ENCODE assay signal across 29 mouse cellular contexts in the genomic region with DNA sequence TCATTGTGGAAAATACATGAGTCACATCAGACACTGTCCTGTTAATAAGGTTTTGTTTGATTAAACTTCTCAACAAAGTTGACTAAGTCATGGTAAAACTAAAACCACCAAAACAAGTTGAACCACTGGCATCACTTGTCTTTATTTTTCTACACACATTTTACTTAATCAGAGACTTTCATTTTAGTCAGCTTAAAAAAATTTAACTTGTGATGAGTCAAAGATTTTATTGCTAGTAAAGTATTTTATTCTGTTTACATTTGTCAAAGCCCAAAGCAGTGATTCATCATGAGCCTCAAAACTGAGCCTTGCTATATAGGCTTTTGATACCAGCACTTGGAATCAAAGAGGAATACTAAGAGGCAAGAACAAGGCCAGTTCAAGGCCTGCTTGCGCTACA.
DNase-seq lines count a peak whose midpoint lies in the region; ATAC-seq and TF ChIP-seq lines count a peak whose summit lies in the region.
"Had no signal": no experiment of that assay in that cellular context is flagged by ENCODE, and none has a peak within 500 bp of the region (broad histone marks: within the 10 kb centered on the region; RNA-seq: fewer than 3 reads in every experiment).

No protein-coding gene starts in this region.

- H3K36me3 ChIP-seq in C2C12 (ENCODE audit: control insufficient read depth, insufficient read depth) (no peaks in the 10 kb centered on the region), myocyte (ENCODE audit: control insufficient read depth, insufficient read depth) (no peaks in the 10 kb centered on the region)
- no peaks in the 10 kb centered on the region for H3K36me3 ChIP-seq in intestine, embryonic 15.5 days
- H3K36me3 ChIP-seq: embryonic facial prominence, embryonic 12.5 days; embryonic facial prominence, embryonic 15.5 days; forebrain, embryonic 10.5 days; heart, embryonic 10.5 days; heart, embryonic 13.5 days; hindbrain, embryonic 15.5 days had no signal

- POLR2A ChIA-PET in Patski (lab: Charles Lee), result no interaction called here

- H3K9me3 ChIP-seq in intestine, embryonic 15.5 days, result no peaks in the 10 kb centered on the region
- H3K9me3 ChIP-seq: embryonic facial prominence, embryonic 12.5 days; embryonic facial prominence, embryonic 15.5 days; forebrain, embryonic 10.5 days; forebrain, embryonic 13.5 days; heart, embryonic 10.5 days; heart, embryonic 13.5 days; hindbrain, embryonic 15.5 days had no signal

- H3K4me1 ChIP-seq in intestine, embryonic 15.5 days (replicated peaks), result no peaks in the 10 kb centered on the region
- H3K4me1 ChIP-seq: embryonic facial prominence, embryonic 12.5 days; embryonic facial prominence, embryonic 15.5 days; forebrain, embryonic 10.5 days; forebrain, embryonic 13.5 days; heart, embryonic 10.5 days; heart, embryonic 13.5 days; hindbrain, embryonic 15.5 days had no signal

- no peak overlapping the region for H3K9ac ChIP-seq in intestine, embryonic 15.5 days
- H3K9ac ChIP-seq: embryonic facial prominence, embryonic 12.5 days; embryonic facial prominence, embryonic 15.5 days; forebrain, embryonic 13.5 days; heart, embryonic 13.5 days; hindbrain, embryonic 15.5 days had no signal

- TF ChIP-seq POLR2A in myocyte (IDR thresholded peaks at IDR 0.05; ENCODE audit: insufficient read length, low read depth), result no peak

- TF ChIP-seq CTCF in C2C12 (IDR thresholded peaks at IDR 0.05; ENCODE audit: control insufficient read depth, insufficient read depth, insufficient read length), result no peak
- TF ChIP-seq CTCF in Patski (IDR thresholded peaks at IDR 0.05), result no peak

- no peaks in the 10 kb centered on the region for H3K79me3 ChIP-seq in C2C12 (ENCODE audit: low read depth)

- H3K4me2 ChIP-seq in myocyte (ENCODE audit: low read depth), result peak overlapping the region; percentile 1
- no peak overlapping the region for H3K4me2 ChIP-seq in intestine, embryonic 15.5 days (replicated peaks)
- H3K4me2 ChIP-seq: embryonic facial prominence, embryonic 12.5 days; embryonic facial prominence, embryonic 15.5 days; forebrain, embryonic 13.5 days; heart, embryonic 13.5 days; hindbrain, embryonic 15.5 days had no signal

- DNase-seq in Patski (ENCODE audit: low read depth, low spot score), result peak; percentile 22
- DNase-seq in urinary bladder, postnatal 10 days (ENCODE audit: low spot score), result no peak
- no peak for DNase-seq in layer of hippocampus, adult 18-20 months (ENCODE audit: low spot score in 2 of 2)
- DNase-seq: adrenal gland, adult 2 months; adrenal gland, postnatal 14 days; B cell, adult 2 months; cerebellum, adult 11 months; cerebellum, adult 2 months; cerebellum, adult 9-11 months; cerebellum, postnatal 25 days; gastrocnemius, postnatal 10 days; gastrocnemius, postnatal 36 days; heart, adult 2 months; heart, postnatal 14 days; heart, postnatal 4 days; kidney, adult 11 months had no signal

- H3K79me2 ChIP-seq in C2C12 (ENCODE audit: control insufficient read depth, insufficient read depth), result no peaks in the 10 kb centered on the region
- H3K79me2 ChIP-seq in myocyte (ENCODE audit: control insufficient read depth, insufficient read depth), result no peaks in the 10 kb centered on the region

- CTCF ChIA-PET in Patski (lab: Charles Lee), result no interaction called here

- WGBS in intestine, embryonic 15.5 days, result 89% methylated on average over 1 of the region's 1 CpGs

- in situ Hi-C loops in Patski (cut with MboI; ENCODE audit: low pct_unique_long_range_greater_than_20kb), result no loop called here

- no peak overlapping the region for H3K27ac ChIP-seq in intestine, embryonic 15.5 days
- H3K27ac ChIP-seq: embryonic facial prominence, embryonic 12.5 days; embryonic facial prominence, embryonic 15.5 days; forebrain, embryonic 10.5 days; forebrain, embryonic 13.5 days; heart, adult 2 months; heart, embryonic 10.5 days; heart, embryonic 13.5 days; hindbrain, embryonic 15.5 days had no signal

- no peaks in the 10 kb centered on the region for H3K27me3 ChIP-seq in C2C12 (ENCODE audit: control insufficient read depth, insufficient read depth, insufficient read length)
- no peaks in the 10 kb centered on the region for H3K27me3 ChIP-seq in Patski
- H3K27me3 ChIP-seq in myocyte (ENCODE audit: control insufficient read depth, insufficient read depth, insufficient read length), result no peaks in the 10 kb centered on the region
- no peaks in the 10 kb centered on the region for H3K27me3 ChIP-seq in intestine, embryonic 15.5 days (replicated peaks)
- H3K27me3 ChIP-seq: embryonic facial prominence, embryonic 12.5 days; embryonic facial prominence, embryonic 15.5 days; forebrain, embryonic 13.5 days; heart, embryonic 13.5 days; hindbrain, embryonic 15.5 days had no signal

- H3ac ChIP-seq in C2C12 (ENCODE audit: control insufficient read depth, insufficient read length, low read depth) (no peak overlapping the region), myocyte (ENCODE audit: control insufficient read depth, insufficient read length) (no peak overlapping the region)

- H3K4me3 ChIP-seq in C2C12 (ENCODE audit: insufficient read depth, poor library complexity, severe bottlenecking), result no peak overlapping the region
- H3K4me3 ChIP-seq in myocyte, result no peak overlapping the region
- no peak overlapping the region for H3K4me3 ChIP-seq in intestine, embryonic 15.5 days (replicated peaks)
- H3K4me3 ChIP-seq: embryonic facial prominence, embryonic 12.5 days; embryonic facial prominence, embryonic 15.5 days; erythroblast, embryonic 14.5 days; forebrain, embryonic 10.5 days; forebrain, embryonic 13.5 days; heart, adult 2 months; heart, embryonic 10.5 days; heart, embryonic 13.5 days; hindbrain, embryonic 15.5 days had no signal

- peak; percentile 77 for ATAC-seq in Patski
- no peak for ATAC-seq in intestine, embryonic 15.5 days
- ATAC-seq: CD4-positive, CD25-positive, alpha-beta regulatory T cell, adult 4 months; forebrain, embryonic 13.5 days; forebrain, embryonic 16.5 days had no signal

TF ChIP-seq in C2C12, 6 proteins besides CTCF, POLR2A, EP300 and RAD21:
- TF ChIP-seq CEBPB (IDR thresholded peaks at IDR 0.05; ENCODE audit: low read depth) (no peak), FOSL1 (IDR thresholded peaks at IDR 0.05; ENCODE audit: insufficient read depth, low read length, poor library complexity, severe bottlenecking) (peak; percentile 88), MYOG (IDR thresholded peaks at IDR 0.05; ENCODE audit: control insufficient read depth, extremely low read depth, insufficient read length) (no peak), MYOD1 (IDR thresholded peaks at IDR 0.05; ENCODE audit: control insufficient read depth, insufficient read length, low read depth) (no peak)

TF ChIP-seq in myocyte, 11 proteins besides CTCF, POLR2A, EP300 and RAD21:
- no peak for TF ChIP-seq TCF3 (IDR thresholded peaks at IDR 0.05; ENCODE audit: insufficient read length, low read depth)
- TF ChIP-seq POLR2AphosphoS2 (IDR thresholded peaks at IDR 0.05; ENCODE audit: insufficient read length, low read depth), result no peak
- TF ChIP-seq CEBPB (IDR thresholded peaks at IDR 0.05; ENCODE audit: insufficient read depth, poor library complexity, severe bottlenecking), result no peak
- TF ChIP-seq USF1 (IDR thresholded peaks at IDR 0.05; ENCODE audit: low read depth), result no peak
- no peak for TF ChIP-seq TCF12 (IDR thresholded peaks at IDR 0.05; ENCODE audit: insufficient read depth, poor library complexity, severe bottlenecking)
- no peak for TF ChIP-seq E2F4 (IDR thresholded peaks at IDR 0.05; ENCODE audit: insufficient read depth)
- TF ChIP-seq REST (IDR thresholded peaks at IDR 0.05; ENCODE audit: insufficient read depth, insufficient read length), result no peak
- no peak for TF ChIP-seq MAX (IDR thresholded peaks at IDR 0.05; ENCODE audit: low read depth)
- TF ChIP-seq MYOG (IDR thresholded peaks at IDR 0.05; ENCODE audit: control insufficient read depth in 1 of 3, insufficient read depth in 1 of 3, insufficient read length in 2 of 3, low read depth in 2 of 3), result no peak
- no peak for TF ChIP-seq MYOD1 (IDR thresholded peaks at IDR 0.05; ENCODE audit: control insufficient read depth in 1 of 3, insufficient read length in 2 of 3, low read depth in 2 of 3)
